Mouse (Mus musculus) spleen, adult 2 months (tissue): ENCODE data around the gene Rwdd2a.

Source experiments
- CTCF ChIP-seq: fragments of 200-500 bp; IDR thresholded peaks from 2 replicates; pipeline ENCODE4 v1.5.1; 2011; ENCODE audit warnings: mild to moderate bottlenecking, inconsistent platforms; ENCODE audit not compliant: insufficient read depth, insufficient read length, insufficient replicate concordance; ENCODE audit errors: extremely low read depth
- POLR2A ChIP-seq: fragments of 200-500 bp; IDR thresholded peaks from 2 replicates; pipeline ENCODE4 v1.6.1; 2011; ENCODE audit warnings: low read depth, low read length, inconsistent platforms

- no peak for TF ChIP-seq POLR2A
- TF ChIP-seq CTCF, result peak; percentile 63; the same call in 1 of the 2 replicates
Observed at GRCm38 (mm10) chr9:86572636-86573291, 973 bp downstream of the Rwdd2a start.
